18 mouse cellular contexts compared by ENCODE assay signal in the genomic region with DNA sequence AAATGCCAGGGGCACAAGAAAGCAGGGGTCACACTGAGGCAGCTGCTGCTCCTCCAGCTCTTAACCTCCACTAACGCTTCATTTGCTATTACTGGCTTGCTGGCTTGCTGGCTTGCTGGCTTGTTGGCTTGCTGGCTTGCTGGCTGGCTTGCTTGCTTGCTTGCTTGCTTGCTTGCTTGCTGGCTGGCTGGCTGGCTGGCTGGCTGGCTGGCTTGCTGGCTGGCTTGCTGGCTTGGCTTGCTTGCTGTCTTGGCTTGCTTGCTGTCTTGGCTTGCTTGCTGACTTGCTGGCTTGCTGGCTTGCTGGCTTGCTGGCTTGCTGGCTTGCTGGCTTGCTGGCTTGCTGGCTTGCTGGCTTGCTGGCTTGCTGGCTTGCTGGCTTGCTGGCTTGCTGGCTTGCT. TPM values are rescaled to one million over a fixed set of nuclear protein-coding genes. Genes with fewer than 3 reads are reported as not detected.
DNase-seq lines count a peak whose midpoint lies in the region; TF ChIP-seq lines count a peak whose summit lies in the region.
"Not testable (repeated sequence)": the region's sequence is repeated elsewhere in the genome, so short reads cannot be mapped to it uniquely, and the experiment has no call there.
"Had no signal": no experiment of that assay in that cellular context is flagged by ENCODE, and none has a peak within 500 bp of the region (broad histone marks: within the 10 kb centered on the region; RNA-seq: fewer than 3 reads in every experiment).

No protein-coding gene starts in this region.

- TF ChIP-seq POLR2A in heart, adult 2 months (IDR thresholded peaks at IDR 0.05; ENCODE audit: insufficient read depth, low read depth, low read length): not testable (repeated sequence)

- H3K4me1 ChIP-seq in heart, adult 2 months (ENCODE audit: control insufficient read depth, insufficient read depth, low read length): not testable (repeated sequence)

- not testable (repeated sequence) for H3K4me3 ChIP-seq in heart, adult 2 months

- H3K36me3 ChIP-seq in heart, adult 2 months (ENCODE audit: control insufficient read depth, insufficient read depth, low read length): not testable (repeated sequence)

- DNase-seq in adrenal gland, postnatal 25 days: peak; percentile 35
- peak; percentile 87 for DNase-seq in cerebellum, adult 9-10 months
- peak; percentile 92 for DNase-seq in gastrocnemius, adult 18-20 months (ENCODE audit: low spot score)
- peak; percentile 74 to 81 for DNase-seq in heart, adult 2 months
- peak; percentile 72 for DNase-seq in kidney, adult 11 months
- DNase-seq in layer of hippocampus, adult 9-11 months: peak; percentile 9
- peak; percentile 33 for DNase-seq in lung, postnatal 25 days (ENCODE audit: low spot score)
- DNase-seq in urinary bladder, postnatal 14 days (ENCODE audit: low spot score): peak; percentile 17

- not testable (repeated sequence) for H3K79me2 ChIP-seq in heart, adult 2 months (replicated peaks; ENCODE audit: control insufficient read depth, insufficient read depth, low read length)

- not testable (repeated sequence) for H3K9ac ChIP-seq in heart, adult 2 months (ENCODE audit: low read depth, low read length)

- not testable (repeated sequence) for TF ChIP-seq CTCF in heart, adult 2 months (IDR thresholded peaks at IDR 0.05)

- H3K27me3 ChIP-seq in heart, adult 2 months (ENCODE audit: control insufficient read depth, insufficient read depth, low read length): not testable (repeated sequence)

- intact Hi-C loops in heart, adult 2 months (cut with DNase I): not testable (repeated sequence)

- not testable (repeated sequence) for H3K27ac ChIP-seq in heart, adult 2 months

- WGBS in heart, adult 2 months: 44% methylated on average over 1 of the region's 1 CpGs

- TF ChIP-seq EP300 in heart, adult 2 months (IDR thresholded peaks at IDR 0.05; ENCODE audit: insufficient read depth, low read depth, low read length): not testable (repeated sequence)

RNA-seq across cellular contexts. Expression of a gene that starts 17.0 kb away (rescaled TPM):
- 2.7 and 3.0 TPM in 2 replicates for total RNA-seq in adrenal gland, postnatal 25 days (2021)
- under 1 TPM in 1 of 2 experiments, not detected in 1; 0.19 TPM for total RNA-seq in gastrocnemius, adult 18-20 months (2021)
- 1 to 10 TPM in 1 of 2 experiments, under 1 TPM in 1; 0.76 to 1.9 TPM for total RNA-seq in heart, adult 2 months (2021)
- 2.6 and 4.2 TPM in 2 replicates for polyA plus RNA-seq in heart, adult 2 months (2012; rRNA removed)
- total RNA-seq: layer of hippocampus, adult 2 months; left cerebral cortex, postnatal 36 days; MEL had no signal
- polyA plus RNA-seq: forebrain, embryonic 13.5 days; heart, embryonic 10.5 days; hindbrain, embryonic 11.5 days; midbrain, embryonic 12.5 days had no signal

RNA-seq across cellular contexts. Expression of a gene that starts 38.1 kb away (rescaled TPM):
- not detected in 2 replicates for total RNA-seq in adrenal gland, postnatal 25 days (2021)
- not detected for total RNA-seq in gastrocnemius, adult 18-20 months (2021)
- total RNA-seq in heart, adult 2 months (2021): not detected
- polyA plus RNA-seq in heart, adult 2 months (2012; rRNA removed): 0.04 TPM in 1 of 2 replicates, not detected in the other
- total RNA-seq: layer of hippocampus, adult 2 months; left cerebral cortex, postnatal 36 days; MEL had no signal
- polyA plus RNA-seq: forebrain, embryonic 13.5 days; heart, embryonic 10.5 days; hindbrain, embryonic 11.5 days; intestine, embryonic 16.5 days; liver, embryonic 13.5 days; midbrain, embryonic 12.5 days; stomach, embryonic 14.5 days had no signal

RNA-seq across cellular contexts. Expression of a gene that starts 52.5 kb away (rescaled TPM):
- 1.3 and 2.0 TPM in 2 replicates for total RNA-seq in adrenal gland, postnatal 25 days (2021)
- total RNA-seq in gastrocnemius, adult 18-20 months (2021): under 1 TPM; 0.40 to 0.50 TPM
- total RNA-seq in heart, adult 2 months (2021): 1 to 10 TPM; 2.6 to 3.3 TPM
- polyA plus RNA-seq in heart, adult 2 months (2012; rRNA removed): 3.4 and 4.5 TPM in 2 replicates
- polyA plus RNA-seq: forebrain, embryonic 13.5 days; hindbrain, embryonic 11.5 days; midbrain, embryonic 12.5 days had no signal

Comparison
In these comparisons a context has a peak if more than half of its experiments do, and no peak if none do; other contexts are left out.
1. DNase-seq: peak in every context shown above with its lines; median percentile 92 in gastrocnemius, adult 18-20 months; 87 in cerebellum, adult 9-10 months; 78 in heart, adult 2 months; 72 in kidney, adult 11 months; 35 in adrenal gland, postnatal 25 days; 33 in lung, postnatal 25 days; 17 in urinary bladder, postnatal 14 days; 9 in layer of hippocampus, adult 9-11 months.